Mouse (Mus musculus): ENCODE measurements around the gene Dph2. TPM values are rescaled to one million over a fixed set of nuclear protein-coding genes. Genes with fewer than 3 reads are reported as not detected.

The Dph2 gene
- total RNA-seq, 2 experiments from 2014 or later, result 0.51 to 0.96 TPM

- no peak for ATAC-seq (replicated peaks; ENCODE audit: low FRiP score, poor library complexity, severe bottlenecking)
These were observed 8.8 kb downstream of the Dph2 start, which contains the start of gene B4galt2 for GRCm38 (mm10) chr4:117882701-117883691. Gene B4galt2, minus strand, starts transcription at chr4:117883487.

- no peak for ATAC-seq (replicated peaks; ENCODE audit: low FRiP score, poor library complexity, severe bottlenecking)
These were observed 13.1 kb downstream of the Dph2 start for GRCm38 (mm10) chr4:117878703-117879102.

- ATAC-seq (replicated peaks; ENCODE audit: low FRiP score, poor library complexity, severe bottlenecking), result no peak
These were observed 13.5 kb downstream of the Dph2 start for GRCm38 (mm10) chr4:117878301-117878700.

GRCm38 (mm10) chr4:117873615-117874014 is 18.2 kb downstream of the Dph2 start:
- no peak for ATAC-seq (replicated peaks; ENCODE audit: low FRiP score, poor library complexity, severe bottlenecking)

- ATAC-seq (replicated peaks; ENCODE audit: low FRiP score, poor library complexity, severe bottlenecking), result no peak
These were observed 19.4 kb downstream of the Dph2 start, which contains the start of gene Ccdc24 for GRCm38 (mm10) chr4:117872471-117872886. Gene Ccdc24, minus strand, starts transcription at chr4:117872557.

GRCm38 (mm10) chr4:117871787-117872186 is 20.0 kb downstream of the Dph2 start:
- no peak for ATAC-seq (replicated peaks; ENCODE audit: low FRiP score, poor library complexity, severe bottlenecking)

GRCm38 (mm10) chr4:117870437-117870836 is 21.4 kb downstream of the Dph2 start:
- ATAC-seq (replicated peaks; ENCODE audit: low FRiP score, poor library complexity, severe bottlenecking), result peak; percentile 26

GRCm38 (mm10) chr4:117869317-117869716 is 22.5 kb downstream of the Dph2 start:
- ATAC-seq (replicated peaks; ENCODE audit: low FRiP score, poor library complexity, severe bottlenecking), result 0 out of 2 replicates have a peak, but pooled peaks have one; percentile 2

GRCm38 (mm10) chr4:117867823-117868222 is 24.0 kb downstream of the Dph2 start:
- 0 out of 2 replicates have a peak, but pooled peaks have one; percentile 27 for ATAC-seq (replicated peaks; ENCODE audit: low FRiP score, poor library complexity, severe bottlenecking)

- ATAC-seq (replicated peaks; ENCODE audit: low FRiP score, poor library complexity, severe bottlenecking), result no peak
These were observed 24.8 kb downstream of the Dph2 start for GRCm38 (mm10) chr4:117867000-117867399.

- no peak for ATAC-seq (replicated peaks; ENCODE audit: low FRiP score, poor library complexity, severe bottlenecking)
These were observed 25.7 kb downstream of the Dph2 start for GRCm38 (mm10) chr4:117866083-117866482.

GRCm38 (mm10) chr4:117862823-117863222 is 29.0 kb downstream of the Dph2 start:
- peak; percentile 34 for ATAC-seq (replicated peaks; ENCODE audit: low FRiP score, poor library complexity, severe bottlenecking)

- ATAC-seq (replicated peaks; ENCODE audit: low FRiP score, poor library complexity, severe bottlenecking), result no peak
These were observed 31.3 kb downstream of the Dph2 start for GRCm38 (mm10) chr4:117860570-117860969.

GRCm38 (mm10) chr4:117858794-117859193 is 33.0 kb downstream of the Dph2 start:
- ATAC-seq (replicated peaks; ENCODE audit: low FRiP score, poor library complexity, severe bottlenecking), result peak; percentile 59

GRCm38 (mm10) chr4:117855146-117855545 is 36.7 kb downstream of the Dph2 start:
- ATAC-seq (replicated peaks; ENCODE audit: low FRiP score, poor library complexity, severe bottlenecking), result no peak

GRCm38 (mm10) chr4:117852152-117852868 is 39.5 kb downstream of the Dph2 start:
- no peak for ATAC-seq (replicated peaks; ENCODE audit: low FRiP score, poor library complexity, severe bottlenecking)

- no peak for ATAC-seq (replicated peaks; ENCODE audit: low FRiP score, poor library complexity, severe bottlenecking)
These were observed 41.0 kb downstream of the Dph2 start for GRCm38 (mm10) chr4:117850871-117851270.

- no peak for ATAC-seq (replicated peaks; ENCODE audit: low FRiP score, poor library complexity, severe bottlenecking)
These were observed 41.7 kb downstream of the Dph2 start for GRCm38 (mm10) chr4:117850176-117850575.

GRCm38 (mm10) chr4:117849506-117849905 is 42.3 kb downstream of the Dph2 start:
- ATAC-seq (replicated peaks; ENCODE audit: low FRiP score, poor library complexity, severe bottlenecking), result no peak

- no peak for ATAC-seq (replicated peaks; ENCODE audit: low FRiP score, poor library complexity, severe bottlenecking)
These were observed 42.8 kb downstream of the Dph2 start for GRCm38 (mm10) chr4:117849063-117849462.
